Mouse (Mus musculus) lung, adult 18-20 months (tissue): ENCODE data around the gene Vmn2r111.
"Not testable (repeated sequence)": the region's sequence is repeated elsewhere in the genome, so short reads cannot be mapped to it uniquely, and the experiment has no call there.

Experiments
- DNase-seq, 2 experiments: peaks; one replicate each; pipeline ENCODE4 v3.0.0; 2022; ENCODE audit warnings: mixed read lengths in 2 of 2

Gene Vmn2r111

GRCm38 (mm10) chr17:22573382-22573781 is at the start of gene Vmn2r111:
Vmn2r111 (minus strand) TSS chr17:22573482.
- not testable (repeated sequence) for DNase-seq

- DNase-seq = not testable (repeated sequence)
Observed at GRCm38 (mm10) chr17:22600651-22601050, 27.4 kb upstream of the Vmn2r111 start, which contains the start of gene Vmn2r112. Vmn2r112 (plus strand) TSS chr17:22600951.

GRCm38 (mm10) chr17:22520467-22520866 is 52.8 kb downstream of the Vmn2r111 start:
- DNase-seq = not testable (repeated sequence)

- DNase-seq = not testable (repeated sequence)
Observed at GRCm38 (mm10) chr17:22520037-22520436, 53.2 kb downstream of the Vmn2r111 start.

GRCm38 (mm10) chr17:22497120-22497519 is 76.2 kb downstream of the Vmn2r111 start:
- DNase-seq = no peak
